Mouse (Mus musculus) limb, embryonic 10.5 days (tissue): ENCODE results near the gene Trmt11. TPM values are rescaled to one million over a fixed set of nuclear protein-coding genes. Genes with fewer than 3 reads are reported as not detected.
A peak's percentile ranks its signal among the peaks of the same experiment; 100 is the strongest.

Experiments
- DNase-seq: peaks from one replicate; pipeline ENCODE4 v3.0.0-alpha.2; 2017; ENCODE audit warnings: low spot score
- H3K27ac ChIP-seq: fragments of 300-500 bp; sonication (generic); 2 replicates; pipeline ENCODE4 v1.5.1; 2016; ENCODE audit warnings: mild to moderate bottlenecking
- H3K27me3 ChIP-seq: fragments of 300-500 bp; sonication (generic); 2 replicates; pipeline ENCODE4 v1.6.1; 2016; ENCODE audit warnings: low read depth, mild to moderate bottlenecking; ENCODE audit not compliant: poor library complexity, severe bottlenecking
- H3K36me3 ChIP-seq: fragments of 300-500 bp; sonication (generic); 2 replicates; pipeline ENCODE4 v1.6.1; 2016; ENCODE audit warnings: mild to moderate bottlenecking, moderate library complexity
- H3K4me1 ChIP-seq: fragments of 300-500 bp; sonication (generic); 2 replicates; pipeline ENCODE4 v1.6.1; 2016
- H3K4me3 ChIP-seq: fragments of 300-500 bp; sonication (generic); 2 replicates; pipeline ENCODE4 v1.5.1; 2016; ENCODE audit warnings: mild to moderate bottlenecking, moderate library complexity
- H3K9me3 ChIP-seq: fragments of 300-500 bp; sonication (generic); replicated peaks from 2 replicates; pipeline ENCODE4 v1.6.1; 2016; ENCODE audit warnings: mild to moderate bottlenecking
- WGBS: fragments of 180-500 bp; shearing (Covaris S2); methylation state at CpG from one replicate; pipeline ENCODE4 v1.1.7; 2016; 5-methylcytosine and 5-hydroxymethylcytosine counted together
- polyA plus RNA-seq: library from polyadenylated mRNA; unstranded; fragments of >200 nt; fragmentation: Nextera tagmentation; extraction: Ambion mirVana; gene quantifications from 2 replicates; pipeline ENCODE4 v1.2.1, GENCODE M21; 2016

Gene Trmt11
- polyA plus RNA-seq, 1 experiment from 2014 or later = 32.6 TPM

- Histone ChIP-seq H3K4me3 (no peak overlapping the region), H3K27ac (no peak overlapping the region), H3K4me1 (peaks cover 5% of the 10 kb centered on the region; the same call in 1 of the 2 replicates), H3K36me3 (no peaks in the 10 kb centered on the region), H3K9me3 (no peaks in the 10 kb centered on the region), H3K27me3 (no peaks in the 10 kb centered on the region)
- no peak for DNase-seq
- WGBS = 91% methylated on average over 4 of the region's 4 CpGs
Observed at GRCm38 (mm10) chr10:30613039-30613438, 12.5 kb upstream of the Trmt11 start.

DNA sequence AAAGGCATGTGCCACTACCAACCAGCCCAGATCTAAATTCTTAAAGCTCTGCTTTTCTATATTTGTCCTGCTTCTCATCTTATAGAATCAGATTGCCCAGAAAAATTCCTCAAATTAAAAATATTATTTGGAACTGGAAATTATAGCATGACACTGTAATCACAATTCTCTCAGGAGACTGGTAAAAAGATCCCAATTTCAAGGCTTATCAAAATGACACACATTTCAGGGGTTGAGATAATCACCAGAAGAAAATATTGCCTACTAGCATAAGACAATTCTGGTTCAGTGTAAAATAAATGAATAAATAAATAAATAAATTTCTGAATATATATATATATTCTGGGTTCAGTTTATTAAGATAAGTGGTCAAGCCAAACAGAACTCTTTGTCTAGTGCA, 9.1 kb upstream of the Trmt11 start:
- H3K4me1 ChIP-seq = no peaks in the 10 kb centered on the region
- H3K27ac ChIP-seq = no peak overlapping the region
- no peak overlapping the region for H3K4me3 ChIP-seq
- no peaks in the 10 kb centered on the region for H3K27me3 ChIP-seq
- no peak for DNase-seq
- H3K9me3 ChIP-seq = no peaks in the 10 kb centered on the region
- H3K36me3 ChIP-seq = 0 out of 2 replicates have a peak, but pooled peaks cover 3% of the 10 kb centered on the region

DNA sequence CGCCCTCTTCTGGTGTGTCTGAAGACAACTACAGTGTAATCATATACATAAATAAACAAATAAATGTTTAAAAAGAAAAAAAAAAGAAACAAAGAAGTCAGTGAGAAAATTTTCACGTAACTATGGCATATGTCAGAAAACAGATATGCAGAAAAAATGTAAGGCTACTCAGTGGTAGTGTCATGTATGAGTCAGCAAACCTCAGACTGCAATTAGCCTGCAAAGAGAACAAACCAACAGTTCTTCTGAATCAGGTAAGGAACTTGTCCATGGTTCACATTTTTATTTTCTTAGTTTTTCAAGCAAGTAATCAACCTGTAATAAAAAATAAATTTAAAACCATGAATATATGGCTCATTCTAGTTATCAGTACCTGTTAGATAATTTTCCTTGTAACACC, 7.6 kb upstream of the Trmt11 start:
- WGBS = 71% methylated on average over 2 of the region's 2 CpGs
- no peaks in the 10 kb centered on the region for H3K9me3 ChIP-seq
- H3K27me3 ChIP-seq = no peaks in the 10 kb centered on the region
- 0 out of 2 replicates have a peak, but pooled peaks cover 3% of the 10 kb centered on the region for H3K36me3 ChIP-seq
- no peak for DNase-seq
- no peak overlapping the region for H3K4me3 ChIP-seq
- no peaks in the 10 kb centered on the region for H3K4me1 ChIP-seq
- no peak overlapping the region for H3K27ac ChIP-seq

DNA sequence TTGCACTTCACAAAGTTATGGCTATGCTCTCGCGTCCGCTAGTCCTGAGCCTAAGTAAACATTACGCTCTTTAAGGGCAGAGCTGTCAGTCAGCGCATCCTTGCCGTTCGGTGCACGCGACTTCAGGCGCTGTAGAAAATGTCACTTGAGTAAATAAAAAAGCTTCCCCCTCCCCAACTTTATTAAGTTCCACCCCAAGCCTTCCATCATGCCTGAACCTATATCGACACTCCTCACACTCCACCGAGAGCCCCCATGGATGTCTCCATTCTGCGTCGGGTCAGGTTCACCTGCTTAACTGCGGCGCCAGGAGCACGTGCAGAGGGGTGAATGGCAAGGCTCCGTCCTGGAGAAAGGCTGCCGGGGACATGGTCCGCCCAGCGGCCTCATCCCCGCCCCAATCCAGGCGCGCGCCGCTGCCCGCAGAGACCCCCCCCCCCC, 435 bp downstream of the Trmt11 start:
- Histone ChIP-seq H3K36me3 (peaks cover 23% of the 10 kb centered on the region), H3K27ac (peak overlapping the region; percentile 94), H3K4me3 (peak overlapping the region; percentile 83), H3K9me3 (no peaks in the 10 kb centered on the region), H3K27me3 (no peaks in the 10 kb centered on the region), H3K4me1 (peaks cover 8% of the 10 kb centered on the region)
- WGBS = under 1% methylated on average over 23 of the region's 27 CpGs
- no peak for DNase-seq

- no peaks in the 10 kb centered on the region for H3K9me3 ChIP-seq
- H3K4me3 ChIP-seq = no peak overlapping the region
- WGBS = 81% methylated on average over 5 of the region's 5 CpGs
- peaks cover 81% of the 10 kb centered on the region for H3K36me3 ChIP-seq
- H3K27me3 ChIP-seq = no peaks in the 10 kb centered on the region
- no peaks in the 10 kb centered on the region for H3K4me1 ChIP-seq
- DNase-seq = no peak
- H3K27ac ChIP-seq = no peak overlapping the region
Observed at GRCm38 (mm10) chr10:30587037-30587436, 13.5 kb downstream of the Trmt11 start.

- no peaks in the 10 kb centered on the region for H3K9me3 ChIP-seq
- H3K27me3 ChIP-seq = no peaks in the 10 kb centered on the region
- no peak overlapping the region for H3K27ac ChIP-seq
- no peaks in the 10 kb centered on the region for H3K4me1 ChIP-seq
- H3K4me3 ChIP-seq = no peak overlapping the region
- 68% methylated on average over 1 of the region's 1 CpGs for WGBS
- no peak for DNase-seq
- peaks cover 80% of the 10 kb centered on the region for H3K36me3 ChIP-seq
Observed at GRCm38 (mm10) chr10:30585691-30586090, 14.9 kb downstream of the Trmt11 start.

- DNase-seq = no peak
- over 99% methylated on average over 5 of the region's 5 CpGs for WGBS
- Histone ChIP-seq H3K36me3 (peaks cover 43% of the 10 kb centered on the region), H3K4me1 (no peaks in the 10 kb centered on the region), H3K27me3 (no peaks in the 10 kb centered on the region), H3K4me3 (no peak overlapping the region), H3K27ac (no peak overlapping the region), H3K9me3 (no peaks in the 10 kb centered on the region)
Observed at GRCm38 (mm10) chr10:30577670-30578280, 22.8 kb downstream of the Trmt11 start.

- Histone ChIP-seq H3K4me3 (no peak overlapping the region), H3K9me3 (no peaks in the 10 kb centered on the region), H3K27ac (no peak overlapping the region), H3K27me3 (no peaks in the 10 kb centered on the region), H3K4me1 (no peaks in the 10 kb centered on the region), H3K36me3 (peaks cover 57% of the 10 kb centered on the region)
- DNase-seq = no peak
Observed at GRCm38 (mm10) chr10:30566364-30566763, 34.2 kb downstream of the Trmt11 start.

DNA sequence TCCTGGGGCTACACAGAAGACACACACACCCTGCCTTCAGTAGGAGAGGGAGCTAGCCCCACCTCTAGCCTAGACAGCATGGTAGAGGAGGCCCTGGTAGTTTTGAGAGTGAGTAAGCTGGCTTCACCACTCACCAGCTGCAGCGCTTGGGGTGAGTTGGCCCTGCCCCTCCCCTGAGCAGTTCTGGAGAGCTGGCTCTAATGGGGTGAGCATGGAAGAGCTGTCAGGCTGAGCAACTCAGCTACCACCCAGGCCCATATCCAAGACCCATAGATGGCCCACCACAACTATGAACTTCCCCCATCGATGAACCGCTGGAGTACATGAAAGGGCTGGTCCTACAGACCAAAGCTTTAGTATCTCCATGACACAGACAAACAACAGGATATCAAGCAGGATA, 35.9 kb downstream of the Trmt11 start:
- Histone ChIP-seq H3K4me1 (no peaks in the 10 kb centered on the region), H3K36me3 (peaks cover 73% of the 10 kb centered on the region), H3K9me3 (no peaks in the 10 kb centered on the region), H3K4me3 (no peak overlapping the region), H3K27me3 (no peaks in the 10 kb centered on the region), H3K27ac (no peak overlapping the region)
- 94% methylated on average over 3 of the region's 3 CpGs for WGBS
- no peak for DNase-seq

DNA sequence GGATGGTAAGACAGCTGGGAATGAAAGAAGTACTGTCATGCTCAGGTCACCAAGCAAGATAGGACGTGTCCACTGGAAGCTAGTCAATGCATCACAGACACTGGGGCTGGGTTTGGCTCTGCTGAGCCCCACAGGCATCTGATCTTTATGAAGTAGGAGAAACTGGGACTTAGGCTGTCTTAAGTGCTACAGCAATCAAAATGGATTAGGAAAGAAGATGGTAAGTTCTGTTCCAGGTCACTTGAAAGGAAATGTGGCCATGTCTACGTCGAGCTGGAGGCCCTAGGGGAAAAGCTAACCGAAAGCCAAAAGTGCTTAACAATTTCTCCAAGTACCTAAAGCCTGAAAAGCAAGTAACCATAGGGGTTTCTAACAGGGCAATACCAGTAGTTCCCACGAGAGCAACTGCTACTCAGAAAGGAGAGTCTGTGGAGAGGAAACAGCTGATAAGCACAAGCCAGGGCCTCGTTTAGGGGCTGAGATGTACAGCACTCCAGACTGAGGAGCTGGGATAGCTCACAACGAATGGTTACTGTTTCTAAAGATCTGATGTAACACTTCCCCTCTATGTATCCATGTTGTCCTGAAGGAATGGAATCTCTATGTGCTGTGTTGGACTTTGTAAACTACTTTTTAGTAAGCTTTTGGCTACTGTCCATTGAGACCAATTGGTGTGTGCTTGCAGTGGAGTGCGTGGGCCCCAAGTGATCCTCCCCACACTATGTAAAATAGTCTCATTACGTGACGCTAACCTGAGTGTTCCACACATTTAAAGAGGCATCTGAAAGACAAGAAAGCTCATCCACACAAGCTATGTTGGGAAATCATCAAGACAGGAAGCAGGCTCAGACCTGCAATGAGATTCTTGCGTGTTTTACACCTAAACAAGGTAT, 44.6 kb downstream of the Trmt11 start:
- Histone ChIP-seq H3K4me1 (no peaks in the 10 kb centered on the region), H3K9me3 (no peaks in the 10 kb centered on the region), H3K27me3 (no peaks in the 10 kb centered on the region), H3K27ac (no peak overlapping the region), H3K4me3 (no peak overlapping the region), H3K36me3 (peaks cover 63% of the 10 kb centered on the region)
- DNase-seq = no peak
- WGBS = 94% methylated on average over 11 of the region's 11 CpGs

DNA sequence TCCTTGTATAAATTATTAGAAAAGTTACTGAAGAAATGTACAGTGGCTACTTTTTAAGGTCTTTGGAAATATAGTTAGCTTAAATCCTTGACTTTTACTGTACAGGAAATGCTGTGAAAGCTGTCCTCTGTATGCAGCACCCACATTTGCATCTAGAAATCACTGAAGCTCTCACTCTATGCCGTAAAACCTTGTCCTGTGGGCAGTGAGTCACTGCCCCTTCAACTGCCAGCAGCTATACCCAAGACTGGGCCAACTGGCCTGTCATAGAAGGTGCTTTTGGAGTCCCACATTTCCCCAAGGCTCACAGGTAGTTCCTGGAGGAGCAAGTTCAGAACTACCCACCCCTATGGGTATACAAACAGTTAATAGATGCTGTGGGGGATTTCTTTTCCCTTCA, 48.2 kb downstream of the Trmt11 start:
- Histone ChIP-seq H3K9me3 (no peaks in the 10 kb centered on the region), H3K27ac (no peak overlapping the region), H3K36me3 (peaks cover 51% of the 10 kb centered on the region), H3K4me1 (no peaks in the 10 kb centered on the region), H3K27me3 (no peaks in the 10 kb centered on the region), H3K4me3 (no peak overlapping the region)
- no peak for DNase-seq
- 84% methylated on average over 1 of the region's 1 CpGs for WGBS

GRCm38 (mm10) chr10:30549974-30550373, 50.6 kb downstream of the Trmt11 start:
- Histone ChIP-seq H3K36me3 (peaks cover 55% of the 10 kb centered on the region), H3K27me3 (no peaks in the 10 kb centered on the region), H3K9me3 (no peaks in the 10 kb centered on the region), H3K27ac (no peak overlapping the region), H3K4me1 (no peaks in the 10 kb centered on the region), H3K4me3 (no peak overlapping the region)
- WGBS = 94% methylated on average over 3 of the region's 3 CpGs
- DNase-seq = no peak

DNA sequence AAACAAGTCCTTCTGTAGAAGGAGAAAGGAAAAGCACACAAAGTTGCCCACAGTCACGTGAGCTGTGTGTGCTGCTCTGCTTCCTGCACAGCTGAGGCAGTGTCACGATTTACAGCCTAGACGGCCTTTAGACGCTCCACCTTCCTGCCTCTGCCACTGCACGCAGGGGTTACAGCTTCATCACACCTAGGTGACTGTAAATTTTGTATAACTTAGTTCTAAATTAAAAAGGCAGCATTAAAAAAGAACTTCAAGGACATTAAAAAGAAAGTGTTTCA, 62.1 kb downstream of the Trmt11 start:
- H3K9me3 ChIP-seq = no peaks in the 10 kb centered on the region
- 0 out of 2 replicates have a peak, but pooled peaks cover 2% of the 10 kb centered on the region for H3K4me1 ChIP-seq
- H3K36me3 ChIP-seq = peaks cover 59% of the 10 kb centered on the region
- H3K27ac ChIP-seq = no peak overlapping the region
- DNase-seq = no peak
- 68% methylated on average over 5 of the region's 5 CpGs for WGBS
- no peak overlapping the region for H3K4me3 ChIP-seq
- H3K27me3 ChIP-seq = no peaks in the 10 kb centered on the region
